8 mouse cellular contexts compared by ENCODE assay signal in the genomic region with DNA sequence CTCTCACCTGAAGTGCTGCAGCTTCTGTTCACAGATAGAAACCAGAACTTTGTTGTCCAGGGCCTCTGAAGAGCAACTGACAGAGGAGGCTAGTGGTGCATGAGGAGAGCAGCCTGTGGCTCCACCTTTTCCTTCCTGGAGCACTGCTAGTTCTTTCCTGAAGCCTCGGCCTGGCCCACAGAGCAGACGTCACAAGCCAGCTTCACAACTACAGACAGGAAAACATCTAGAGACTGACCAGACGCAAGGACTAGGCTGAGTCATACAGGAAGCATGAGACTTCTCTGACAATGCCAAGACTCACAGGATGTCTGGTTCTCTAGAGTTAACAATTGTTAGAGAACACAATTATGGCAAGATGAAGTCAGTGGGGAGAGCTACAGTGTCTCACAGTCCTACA. TPM values are rescaled to one million over a fixed set of nuclear protein-coding genes. Genes with fewer than 3 reads are reported as not detected.
DNase-seq lines count a peak whose midpoint lies in the region; ATAC-seq and TF ChIP-seq lines count a peak whose summit lies in the region.

Gene Ctla2b, minus strand, starts transcription at position 120 of the 400 bp plus-strand sequence.

- 49% methylated on average over 3 of the region's 3 CpGs for WGBS in lung, postnatal 0 days
- 92% methylated on average over 3 of the region's 3 CpGs for WGBS in midbrain, embryonic 15.5 days

- no peak within 1 kb of the TSS for H3K27ac ChIP-seq in layer of hippocampus, adult 2 months
- H3K27ac ChIP-seq in lung, postnatal 0 days (ENCODE audit: low read length) = peak within 1 kb of the TSS; percentile 16; the same call in 1 of the 2 replicates
- no peak within 1 kb of the TSS for H3K27ac ChIP-seq in midbrain, embryonic 15.5 days

- peak; percentile 99 for TF ChIP-seq EP300 in lung, postnatal 0 days (IDR thresholded peaks at IDR 0.05)

- H3K36me3 ChIP-seq in lung, postnatal 0 days (ENCODE audit: insufficient read depth, low read length) = no peaks in the 10 kb centered on the region
- no peaks in the 10 kb centered on the region for H3K36me3 ChIP-seq in midbrain, embryonic 15.5 days (replicated peaks)

- TF ChIP-seq CTCF in layer of hippocampus, adult 2 months (conservative IDR thresholded peaks at IDR 0.05) = no peak
- no peak for TF ChIP-seq CTCF in lung, postnatal 0 days (IDR thresholded peaks at IDR 0.05)

- no peak within 1 kb of the TSS for H3K9ac ChIP-seq in lung, postnatal 0 days (replicated peaks; ENCODE audit: low read depth)
- no peak within 1 kb of the TSS for H3K9ac ChIP-seq in midbrain, embryonic 15.5 days

- H3K27me3 ChIP-seq in lung, postnatal 0 days (replicated peaks; ENCODE audit: insufficient read depth, low read length) = no peaks in the 10 kb centered on the region
- no peaks in the 10 kb centered on the region for H3K27me3 ChIP-seq in midbrain, embryonic 15.5 days (replicated peaks)

- intact Hi-C loops in gastrocnemius, postnatal 36 days (cut with DNase I) = no loop called here

- no peaks in the 10 kb centered on the region for H3K4me1 ChIP-seq in lung, postnatal 0 days (ENCODE audit: insufficient read depth, low read depth, low read length)
- H3K4me1 ChIP-seq in midbrain, embryonic 15.5 days = no peaks in the 10 kb centered on the region

- peak; percentile 5 for DNase-seq in layer of hippocampus, adult 11-12 months (ENCODE audit: low spot score)
- DNase-seq in layer of hippocampus, adult 2 months (ENCODE audit: low spot score in 2 of 2) = no peak
- peak; percentile 57 for DNase-seq in T-cell, adult 2 months (ENCODE audit: low spot score)
- DNase-seq in gastrocnemius, postnatal 36 days = peak; percentile 16 to 17
- DNase-seq in kidney, adult 8-10 months = peak; percentile 39 to 71
- DNase-seq in lung, postnatal 0 days (ENCODE audit: low spot score) = peak; percentile 68
- no peak for DNase-seq in neural tube, embryonic 10.5 days (ENCODE audit: extremely low spot score, low spot score)

- H3K4me2 ChIP-seq in lung, postnatal 0 days (replicated peaks; ENCODE audit: low read depth, low read length) = no peak within 1 kb of the TSS
- H3K4me2 ChIP-seq in midbrain, embryonic 15.5 days = no peak within 1 kb of the TSS

- no peaks in the 10 kb centered on the region for H3K9me3 ChIP-seq in lung, postnatal 0 days (ENCODE audit: low read length)
- peaks cover 2% of the 10 kb centered on the region; the same call in 1 of the 2 replicates for H3K9me3 ChIP-seq in midbrain, embryonic 15.5 days

- peak; percentile 98 for ATAC-seq in lung, postnatal 0 days
- ATAC-seq in midbrain, embryonic 15.5 days (replicated peaks) = no peak

- H3K4me3 ChIP-seq in layer of hippocampus, adult 2 months = no peak within 1 kb of the TSS
- H3K4me3 ChIP-seq in lung, postnatal 0 days (ENCODE audit: low read depth, low read length) = no peak within 1 kb of the TSS
- no peak within 1 kb of the TSS for H3K4me3 ChIP-seq in midbrain, embryonic 15.5 days

RNA-seq across cellular contexts. Expression of gene Ctla2b, which starts in this region (rescaled TPM):
- total RNA-seq in layer of hippocampus, adult 2 months (2021) = 1 to 10 TPM in 1 of 2 experiments, under 1 TPM in 1; 0.83 to 1.8 TPM
- 1 to 10 TPM; 1.0 to 1.6 TPM for total RNA-seq in gastrocnemius, postnatal 36 days (2021)
- polyA plus RNA-seq in lung, postnatal 0 days (2015; fragmentation: Nextera tagmentation; extraction: Ambion mirVana) = 12.3 and 13.4 TPM in 2 replicates
- polyA plus RNA-seq in midbrain, embryonic 15.5 days (2015; fragmentation: Nextera tagmentation; extraction: Ambion mirVana) = 1.8 and 2.0 TPM in 2 replicates

Comparison
In these comparisons a context has a peak if more than half of its experiments do, and no peak if none do; other contexts are left out.
1. DNase-seq: peak in layer of hippocampus, adult 11-12 months (single experiment), T-cell, adult 2 months (single experiment), gastrocnemius, postnatal 36 days (2 of 2), kidney, adult 8-10 months (2 of 2) and lung, postnatal 0 days (single experiment); none in layer of hippocampus, adult 2 months (0 of 2) and neural tube, embryonic 10.5 days (single experiment).